ENCODE assay signal across 10 mouse cellular contexts in genomic region chr3:138248746-138249145, GRCm38 (mm10). TPM values are rescaled to one million over a fixed set of nuclear protein-coding genes. Genes with fewer than 3 reads are reported as not detected.
DNase-seq lines count a peak whose midpoint lies in the region.
"Had no signal": no experiment of that assay in that cellular context is flagged by ENCODE, and none has a peak within 500 bp of the region (broad histone marks: within the 10 kb centered on the region; RNA-seq: fewer than 3 reads in every experiment).

No protein-coding gene starts in this region.

- intact Hi-C loops in heart, postnatal 25 days (cut with DNase I): loop anchor here (2.0 kb wide), 1 partner anchor 28 kb away; no protein-coding TSS in a partner anchor
- intact Hi-C loops in left cerebral cortex, postnatal 4 days (cut with DNase I): no loop called here

- DNase-seq in testis, postnatal 14 days (ENCODE audit: low spot score): peak; percentile 54
- DNase-seq in testis, postnatal 10 days (ENCODE audit: low spot score): no peak
- DNase-seq in heart, postnatal 25 days (ENCODE audit: low spot score): peak; percentile 70
- peak; percentile 61 to 65 for DNase-seq in kidney, postnatal 4 days
- DNase-seq in frontal cortex, postnatal 14 days (ENCODE audit: low spot score in 2 of 2): no peak
- no peak for DNase-seq in left cerebral cortex, postnatal 4 days
- no peak for DNase-seq in adrenal gland, postnatal 10 days
- DNase-seq: retina, postnatal 1 day had no signal

RNA-seq across cellular contexts. Expression of gene Adh1, which starts 12.0 kb away (rescaled TPM):
- 10 to 100 TPM; 25.6 to 40.3 TPM for total RNA-seq in heart, postnatal 25 days (2021)
- total RNA-seq in left cerebral cortex, postnatal 4 days (2021): 1 to 10 TPM; 2.0 to 2.3 TPM
- 1,000 to 10,000 TPM; 2,760 to 3,266 TPM for total RNA-seq in adrenal gland, postnatal 10 days (2021)
- total RNA-seq: common myeloid progenitor, adult 5-6 weeks had no signal

RNA-seq across cellular contexts. Expression of gene Adh7, which starts 31.2 kb away (rescaled TPM):
- under 1 TPM; 0.08 to 0.14 TPM for total RNA-seq in heart, postnatal 25 days (2021)
- under 1 TPM in 1 of 2 experiments, not detected in 1; 0.85 TPM for total RNA-seq in left cerebral cortex, postnatal 4 days (2021)
- 10 to 100 TPM; 10.8 to 23.5 TPM for total RNA-seq in adrenal gland, postnatal 10 days (2021)
- total RNA-seq: common myeloid progenitor, adult 5-6 weeks had no signal

RNA-seq across cellular contexts. Expression of gene 4930579F01Rik, which starts 55.1 kb away (rescaled TPM):
- total RNA-seq in heart, postnatal 25 days (2021): not detected
- total RNA-seq in left cerebral cortex, postnatal 4 days (2021): not detected
- not detected for total RNA-seq in adrenal gland, postnatal 10 days (2021)
- total RNA-seq: common myeloid progenitor, adult 5-6 weeks; gastrocnemius, postnatal 4 days had no signal

Comparison
In these comparisons a context has a peak if more than half of its experiments do, and no peak if none do; other contexts are left out.
1. DNase-seq: peak in testis, postnatal 14 days (single experiment), heart, postnatal 25 days (single experiment) and kidney, postnatal 4 days (2 of 2); none in testis, postnatal 10 days (single experiment), frontal cortex, postnatal 14 days (0 of 2), left cerebral cortex, postnatal 4 days (single experiment) and adrenal gland, postnatal 10 days (single experiment).
2. RNA of gene Adh1, which starts 12.0 kb away (total RNA-seq): 2,760 to 3,266 TPM in adrenal gland, postnatal 10 days; 25.6 to 40.3 TPM in heart, postnatal 25 days and 2.0 to 2.3 TPM in left cerebral cortex, postnatal 4 days; every median in the first group is over 10 times any median in the second.
3. RNA of gene Adh7, which starts 31.2 kb away (total RNA-seq): 10.8 to 23.5 TPM in adrenal gland, postnatal 10 days; 0.85 TPM in left cerebral cortex, postnatal 4 days and 0.08 to 0.14 TPM in heart, postnatal 25 days; every median in the first group is over 4 times any median in the second.